Mouse (Mus musculus) hindbrain, embryonic 11.5 days (tissue): Measurements from ENCODE around the gene Fcer1g. TPM values are rescaled to one million over a fixed set of nuclear protein-coding genes. Genes with fewer than 3 reads are reported as not detected.

Source experiments
- ATAC-seq: fragments of 200-750 bp; cut with Nextera tagmentation; 2 replicates; pipeline ENCODE4 v1.8.0; 2017; ENCODE audit warnings: mild to moderate bottlenecking, moderate TSS enrichment, moderate library complexity; ENCODE audit not compliant: low FRiP score
- DNase-seq: peaks from one replicate; pipeline ENCODE4 v3.0.0-alpha.2; 2015; ENCODE audit warnings: low spot score
- H3K27ac ChIP-seq: fragments of 300-500 bp; sonication (generic); 2 replicates; pipeline ENCODE4 v1.5.1; 2014; ENCODE audit warnings: mild to moderate bottlenecking, low read depth, low read length
- H3K27me3 ChIP-seq: fragments of 300-500 bp; sonication (generic); 2 replicates; pipeline ENCODE4 v1.6.1; 2014; ENCODE audit warnings: mild to moderate bottlenecking, low read length, moderate library complexity, mixed read lengths; ENCODE audit not compliant: control insufficient read depth, insufficient read depth
- H3K36me3 ChIP-seq: fragments of 300-500 bp; sonication (generic); 2 replicates; pipeline ENCODE4 v1.6.1; 2014; ENCODE audit warnings: mild to moderate bottlenecking, low read length, moderate library complexity, mixed read lengths; ENCODE audit not compliant: control insufficient read depth, insufficient read depth
- H3K4me1 ChIP-seq: fragments of 300-500 bp; sonication (generic); replicated peaks from 2 replicates; pipeline ENCODE4 v1.6.1; 2014; ENCODE audit warnings: low read length, mixed read lengths; ENCODE audit not compliant: control insufficient read depth, insufficient read depth
- H3K4me2 ChIP-seq: fragments of 300-500 bp; sonication (generic); replicated peaks from 2 replicates; pipeline ENCODE4 v1.6.1; 2014; ENCODE audit warnings: mild to moderate bottlenecking, low read depth, low read length
- H3K4me3 ChIP-seq: fragments of 300-500 bp; sonication (generic); 2 replicates; pipeline ENCODE4 v1.5.1; 2014; ENCODE audit warnings: low read depth, low read length
- H3K9ac ChIP-seq: fragments of 300-500 bp; sonication (generic); 2 replicates; pipeline ENCODE4 v1.6.1; 2014; ENCODE audit warnings: low read depth, low read length
- H3K9me3 ChIP-seq: fragments of 300-500 bp; sonication (generic); 2 replicates; pipeline ENCODE4 v1.6.1; 2016; ENCODE audit warnings: low read length; ENCODE audit not compliant: control insufficient read depth
- WGBS: fragments of 180-500 bp; shearing (Covaris S2); extraction: QIAGEN DNeasy Blood & Tissue Kit; methylation state at CpG from one replicate; pipeline ENCODE4 v1.1.7; 2014; 5-methylcytosine and 5-hydroxymethylcytosine counted together
- polyA plus RNA-seq: library from polyadenylated mRNA; unstranded; fragments of >200 nt; fragmentation: Nextera tagmentation; extraction: Ambion mirVana; gene quantifications from 2 replicates; pipeline ENCODE4 v1.2.1, GENCODE M21; 2014

Fcer1g gene
- polyA plus RNA-seq, 1 experiment from 2014 or later = 26.1 TPM

- no peaks in the 10 kb centered on the region for H3K27me3 ChIP-seq
- H3K4me3 ChIP-seq = no peak overlapping the region
- H3K36me3 ChIP-seq = no peaks in the 10 kb centered on the region
- ATAC-seq (no peak), DNase-seq (no peak)
- H3K9me3 ChIP-seq = no peaks in the 10 kb centered on the region
- no peak overlapping the region for H3K27ac ChIP-seq
- no peak overlapping the region for H3K9ac ChIP-seq
- no peaks in the 10 kb centered on the region for H3K4me1 ChIP-seq
- H3K4me2 ChIP-seq = no peak overlapping the region
- WGBS = 73% methylated on average over 3 of the region's 3 CpGs
These were observed 26.2 kb upstream of the Fcer1g start for GRCm38 (mm10) chr1:171260316-171260715.

- 77% methylated on average over 17 of the region's 17 CpGs for WGBS
- no peak for ATAC-seq
- Histone ChIP-seq H3K27me3 (no peaks in the 10 kb centered on the region), H3K4me2 (no peak overlapping the region), H3K4me3 (no peak overlapping the region), H3K9ac (no peak overlapping the region), H3K4me1 (no peaks in the 10 kb centered on the region), H3K36me3 (no peaks in the 10 kb centered on the region), H3K27ac (no peak overlapping the region), H3K9me3 (no peaks in the 10 kb centered on the region)
- no peak for DNase-seq
These were observed 24.8 kb upstream of the Fcer1g start for GRCm38 (mm10) chr1:171258921-171259320.

- ATAC-seq (no peak), DNase-seq (no peak)
- no peak overlapping the region for H3K9ac ChIP-seq
- no peak overlapping the region for H3K4me3 ChIP-seq
- no peak overlapping the region for H3K27ac ChIP-seq
- no peaks in the 10 kb centered on the region for H3K9me3 ChIP-seq
- H3K27me3 ChIP-seq = no peaks in the 10 kb centered on the region
- WGBS = 85% methylated on average over 9 of the region's 9 CpGs
- no peak overlapping the region for H3K4me2 ChIP-seq
- no peaks in the 10 kb centered on the region for H3K4me1 ChIP-seq
- H3K36me3 ChIP-seq = no peaks in the 10 kb centered on the region
These were observed 23.6 kb upstream of the Fcer1g start for GRCm38 (mm10) chr1:171257781-171258180.

GRCm38 (mm10) chr1:171256937-171257548 is 22.9 kb upstream of the Fcer1g start:
- Histone ChIP-seq H3K4me3 (no peak overlapping the region), H3K4me2 (no peak overlapping the region), H3K9me3 (no peaks in the 10 kb centered on the region), H3K9ac (no peak overlapping the region), H3K27ac (no peak overlapping the region), H3K4me1 (no peaks in the 10 kb centered on the region; the same call in 1 of the 2 replicates), H3K36me3 (no peaks in the 10 kb centered on the region), H3K27me3 (no peaks in the 10 kb centered on the region)
- WGBS = 71% methylated on average over 15 of the region's 15 CpGs
- DNase-seq = peak; percentile 86
- no peak for ATAC-seq

- DNase-seq (no peak), ATAC-seq (no peak)
- Histone ChIP-seq H3K27ac (no peak overlapping the region), H3K4me1 (peaks cover 3% of the 10 kb centered on the region; the same call in 1 of the 2 replicates), H3K27me3 (no peaks in the 10 kb centered on the region), H3K9ac (no peak overlapping the region), H3K9me3 (no peaks in the 10 kb centered on the region), H3K36me3 (no peaks in the 10 kb centered on the region), H3K4me3 (no peak overlapping the region), H3K4me2 (no peak overlapping the region)
- WGBS = 92% methylated on average over 24 of the region's 24 CpGs
These were observed 22.1 kb upstream of the Fcer1g start for GRCm38 (mm10) chr1:171256095-171256818.

GRCm38 (mm10) chr1:171252415-171252814 is 18.2 kb upstream of the Fcer1g start:
- Histone ChIP-seq H3K4me2 (0 out of 2 replicates have a peak overlapping the region, but pooled peaks have one; percentile 45), H3K36me3 (no peaks in the 10 kb centered on the region), H3K27ac (no peak overlapping the region; the same call in 1 of the 2 replicates), H3K4me3 (no peak overlapping the region), H3K4me1 (peaks cover 10% of the 10 kb centered on the region), H3K9ac (peak overlapping the region; percentile 27; the same call in 1 of the 2 replicates), H3K27me3 (no peaks in the 10 kb centered on the region), H3K9me3 (no peaks in the 10 kb centered on the region)
- ATAC-seq (no peak), DNase-seq (no peak)
- WGBS = 54% methylated on average over 17 of the region's 17 CpGs

- H3K4me1 ChIP-seq = peaks cover 10% of the 10 kb centered on the region
- H3K4me2 ChIP-seq = peak overlapping the region; percentile 45
- H3K27ac ChIP-seq = peak overlapping the region; percentile 56; the same call in 1 of the 2 replicates
- ATAC-seq (no peak), DNase-seq (peak; percentile 48)
- H3K9me3 ChIP-seq = no peaks in the 10 kb centered on the region
- peak overlapping the region; percentile 23; the same call in 1 of the 2 replicates for H3K4me3 ChIP-seq
- H3K27me3 ChIP-seq = no peaks in the 10 kb centered on the region
- H3K36me3 ChIP-seq = no peaks in the 10 kb centered on the region
- WGBS = 2% methylated on average over 13 of the region's 13 CpGs
- peak overlapping the region; percentile 27; the same call in 1 of the 2 replicates for H3K9ac ChIP-seq
These were observed 17.6 kb upstream of the Fcer1g start for GRCm38 (mm10) chr1:171251594-171252324.

GRCm38 (mm10) chr1:171250680-171251593 is 16.8 kb upstream of the Fcer1g start, which contains the start of gene Ndufs2:
Ndufs2 (minus strand) TSS chr1:171251388.
- Histone ChIP-seq H3K9me3 (no peaks in the 10 kb centered on the region), H3K36me3 (no peaks in the 10 kb centered on the region), H3K4me1 (peaks cover 14% of the 10 kb centered on the region), H3K9ac (peak within 1 kb of the TSS; percentile 33; the same call in 1 of the 2 replicates), H3K27me3 (no peaks in the 10 kb centered on the region), H3K4me3 (peak within 1 kb of the TSS; percentile 23), H3K27ac (peak within 1 kb of the TSS; percentile 67), H3K4me2 (peak within 1 kb of the TSS; percentile 45)
- DNase-seq (peak; percentile 48), ATAC-seq (0 out of 2 replicates have a peak, but pooled peaks have one; percentile 15)
- 10% methylated on average over 25 of the region's 26 CpGs for WGBS
